Mouse (Mus musculus) liver, embryonic 12.5 days (tissue): ENCODE results near the gene Hipk3. TPM values are rescaled to one million over a fixed set of nuclear protein-coding genes. Genes with fewer than 3 reads are reported as not detected.
A peak's percentile ranks its signal among the peaks of the same experiment; 100 is the strongest.

Experiments
- ATAC-seq: fragments of 200-750 bp; cut with Nextera tagmentation; 2 replicates; pipeline ENCODE4 v1.8.0; 2017; ENCODE audit warnings: moderate number of reproducible peaks, mild to moderate bottlenecking, moderate library complexity
- H3K27ac ChIP-seq: fragments of 300-500 bp; sonication (generic); 2 replicates; pipeline ENCODE4 v1.5.1; 2016; ENCODE audit warnings: mild to moderate bottlenecking
- H3K27me3 ChIP-seq: fragments of 300-500 bp; sonication (generic); replicated peaks from 2 replicates; pipeline ENCODE4 v1.6.1; 2016; ENCODE audit warnings: mild to moderate bottlenecking, moderate library complexity
- H3K36me3 ChIP-seq: fragments of 300-500 bp; sonication (generic); 2 replicates; pipeline ENCODE4 v1.6.1; 2016; ENCODE audit warnings: mild to moderate bottlenecking, moderate library complexity
- H3K4me1 ChIP-seq: fragments of 300-500 bp; sonication (generic); 2 replicates; pipeline ENCODE4 v1.6.1; 2016
- H3K4me2 ChIP-seq: fragments of 300-500 bp; sonication (generic); 2 replicates; pipeline ENCODE4 v1.6.1; 2016; ENCODE audit warnings: mild to moderate bottlenecking, moderate library complexity
- H3K4me3 ChIP-seq: fragments of 300-500 bp; sonication (generic); 2 replicates; pipeline ENCODE4 v1.5.1; 2016; ENCODE audit warnings: mild to moderate bottlenecking, moderate library complexity
- H3K9ac ChIP-seq: fragments of 300-500 bp; sonication (generic); 2 replicates; pipeline ENCODE4 v1.6.1; 2016; ENCODE audit warnings: mild to moderate bottlenecking, moderate library complexity
- H3K9me3 ChIP-seq: fragments of 300-500 bp; sonication (generic); replicated peaks from 2 replicates; pipeline ENCODE4 v1.6.1; 2016; ENCODE audit warnings: mild to moderate bottlenecking, moderate library complexity
- WGBS: fragments of 180-500 bp; shearing (Covaris S2); methylation state at CpG from one replicate; pipeline ENCODE4 v1.1.7; 2016; ENCODE audit not compliant: insufficient replicate concordance; 5-methylcytosine and 5-hydroxymethylcytosine counted together
- polyA plus RNA-seq: library from polyadenylated mRNA; unstranded; fragments of >200 nt; fragmentation: Nextera tagmentation; extraction: Ambion mirVana; gene quantifications from 2 replicates; pipeline ENCODE4 v1.2.1, GENCODE M21; 2016

Hipk3 gene
- polyA plus RNA-seq, 1 experiment from 2014 or later, result 14.0 TPM

GRCm38 (mm10) chr2:104468419-104468818, 25.8 kb downstream of the Hipk3 start:
- Histone ChIP-seq H3K9ac (no peak overlapping the region), H3K4me3 (no peak overlapping the region), H3K4me2 (no peak overlapping the region), H3K27ac (no peak overlapping the region), H3K4me1 (peaks cover 25% of the 10 kb centered on the region), H3K27me3 (no peaks in the 10 kb centered on the region), H3K9me3 (no peaks in the 10 kb centered on the region), H3K36me3 (peaks cover 15% of the 10 kb centered on the region)
- 78% methylated on average over 5 of the region's 5 CpGs for WGBS
- ATAC-seq, result no peak

- Histone ChIP-seq H3K9ac (no peak overlapping the region), H3K4me1 (peaks cover 25% of the 10 kb centered on the region), H3K27me3 (no peaks in the 10 kb centered on the region), H3K4me3 (no peak overlapping the region), H3K36me3 (peaks cover 15% of the 10 kb centered on the region), H3K27ac (no peak overlapping the region), H3K4me2 (no peak overlapping the region), H3K9me3 (no peaks in the 10 kb centered on the region)
- ATAC-seq, result no peak
- WGBS, result 74% methylated on average over 9 of the region's 9 CpGs
These were observed 27.2 kb downstream of the Hipk3 start for GRCm38 (mm10) chr2:104466908-104467616.

GRCm38 (mm10) chr2:104465639-104466430, 28.4 kb downstream of the Hipk3 start:
- no peak for ATAC-seq
- 79% methylated on average over 8 of the region's 8 CpGs for WGBS

GRCm38 (mm10) chr2:104460021-104460420, 34.2 kb downstream of the Hipk3 start:
- no peaks in the 10 kb centered on the region for H3K9me3 ChIP-seq
- H3K27ac ChIP-seq, result no peak overlapping the region
- no peak overlapping the region for H3K4me3 ChIP-seq
- H3K4me1 ChIP-seq, result peaks cover 41% of the 10 kb centered on the region
- no peaks in the 10 kb centered on the region for H3K27me3 ChIP-seq
- H3K4me2 ChIP-seq, result no peak overlapping the region
- no peak for ATAC-seq
- no peak overlapping the region for H3K9ac ChIP-seq
- 42% methylated on average over 3 of the region's 3 CpGs for WGBS
- H3K36me3 ChIP-seq, result peaks cover 3% of the 10 kb centered on the region; the same call in 1 of the 2 replicates

More at GRCm38 (mm10) chr2:104465639-104466430, 28.4 kb downstream of the Hipk3 start:
- H3K4me1 ChIP-seq, result peaks cover 25% of the 10 kb centered on the region
- no peak overlapping the region for H3K4me2 ChIP-seq
- H3K9ac ChIP-seq, result no peak overlapping the region
- H3K27me3 ChIP-seq, result no peaks in the 10 kb centered on the region
- H3K9me3 ChIP-seq, result no peaks in the 10 kb centered on the region
- H3K4me3 ChIP-seq, result no peak overlapping the region
- no peak overlapping the region for H3K27ac ChIP-seq
- H3K36me3 ChIP-seq, result peaks cover 7% of the 10 kb centered on the region

GRCm38 (mm10) chr2:104458569-104459332, 35.5 kb downstream of the Hipk3 start:
- no peak for ATAC-seq
- Histone ChIP-seq H3K36me3 (peaks cover 2% of the 10 kb centered on the region; the same call in 1 of the 2 replicates), H3K9ac (no peak overlapping the region), H3K27ac (no peak overlapping the region), H3K4me1 (peaks cover 43% of the 10 kb centered on the region), H3K27me3 (no peaks in the 10 kb centered on the region), H3K9me3 (no peaks in the 10 kb centered on the region), H3K4me3 (no peak overlapping the region), H3K4me2 (no peak overlapping the region)
- 71% methylated on average over 8 of the region's 8 CpGs for WGBS

- H3K9ac ChIP-seq, result no peak overlapping the region
- no peak for ATAC-seq
- H3K4me2 ChIP-seq, result no peak overlapping the region
- no peaks in the 10 kb centered on the region for H3K27me3 ChIP-seq
- peaks cover 43% of the 10 kb centered on the region for H3K4me1 ChIP-seq
- H3K4me3 ChIP-seq, result no peak overlapping the region
- H3K9me3 ChIP-seq, result no peaks in the 10 kb centered on the region
- H3K36me3 ChIP-seq, result no peaks in the 10 kb centered on the region
- WGBS, result 35% methylated on average over 3 of the region's 3 CpGs
- H3K27ac ChIP-seq, result no peak overlapping the region
These were observed 37.1 kb downstream of the Hipk3 start for GRCm38 (mm10) chr2:104457106-104457505.

GRCm38 (mm10) chr2:104450685-104451084, 43.6 kb downstream of the Hipk3 start:
- no peak overlapping the region for H3K27ac ChIP-seq
- 37% methylated on average over 3 of the region's 3 CpGs for WGBS
- no peaks in the 10 kb centered on the region for H3K9me3 ChIP-seq
- no peak overlapping the region for H3K4me2 ChIP-seq
- H3K4me3 ChIP-seq, result no peak overlapping the region
- no peak overlapping the region for H3K9ac ChIP-seq
- no peak for ATAC-seq
- H3K4me1 ChIP-seq, result peaks cover 19% of the 10 kb centered on the region; the same call in 1 of the 2 replicates
- no peaks in the 10 kb centered on the region for H3K36me3 ChIP-seq
- no peaks in the 10 kb centered on the region for H3K27me3 ChIP-seq

GRCm38 (mm10) chr2:104449191-104449590, 45.1 kb downstream of the Hipk3 start:
- H3K4me1 ChIP-seq, result 0 out of 2 replicates have a peak, but pooled peaks cover 10% of the 10 kb centered on the region
- 97% methylated on average over 1 of the region's 1 CpGs for WGBS
- H3K36me3 ChIP-seq, result 0 out of 2 replicates have a peak, but pooled peaks cover 3% of the 10 kb centered on the region
- no peaks in the 10 kb centered on the region for H3K9me3 ChIP-seq
- no peak overlapping the region for H3K9ac ChIP-seq
- H3K4me2 ChIP-seq, result no peak overlapping the region
- no peak for ATAC-seq
- H3K27ac ChIP-seq, result no peak overlapping the region
- no peak overlapping the region for H3K4me3 ChIP-seq
- no peaks in the 10 kb centered on the region for H3K27me3 ChIP-seq

GRCm38 (mm10) chr2:104448201-104448600, 46.0 kb downstream of the Hipk3 start:
- Histone ChIP-seq H3K9me3 (no peaks in the 10 kb centered on the region), H3K4me2 (no peak overlapping the region), H3K9ac (no peak overlapping the region), H3K4me3 (no peak overlapping the region), H3K36me3 (0 out of 2 replicates have a peak, but pooled peaks cover 3% of the 10 kb centered on the region), H3K27ac (no peak overlapping the region), H3K27me3 (no peaks in the 10 kb centered on the region), H3K4me1 (0 out of 2 replicates have a peak, but pooled peaks cover 7% of the 10 kb centered on the region)
- WGBS, result 89% methylated on average over 4 of the region's 4 CpGs
- ATAC-seq, result no peak

GRCm38 (mm10) chr2:104446016-104446415, 48.2 kb downstream of the Hipk3 start:
- H3K4me2 ChIP-seq, result no peak overlapping the region
- no peak overlapping the region for H3K4me3 ChIP-seq
- H3K27ac ChIP-seq, result no peak overlapping the region
- H3K27me3 ChIP-seq, result no peaks in the 10 kb centered on the region
- no peaks in the 10 kb centered on the region for H3K9me3 ChIP-seq
- H3K4me1 ChIP-seq, result 0 out of 2 replicates have a peak, but pooled peaks cover 6% of the 10 kb centered on the region
- H3K9ac ChIP-seq, result no peak overlapping the region
- peaks cover 19% of the 10 kb centered on the region; the same call in 1 of the 2 replicates for H3K36me3 ChIP-seq
- WGBS, result 24% methylated on average over 1 of the region's 1 CpGs
- ATAC-seq, result no peak

GRCm38 (mm10) chr2:104444776-104445175, 49.5 kb downstream of the Hipk3 start:
- H3K27ac ChIP-seq, result no peak overlapping the region
- ATAC-seq, result peak; percentile 65

More at GRCm38 (mm10) chr2:104444776-104445175, 49.5 kb downstream of the Hipk3 start:
- no peaks in the 10 kb centered on the region for H3K9me3 ChIP-seq
- H3K9ac ChIP-seq, result no peak overlapping the region
- 24% methylated on average over 2 of the region's 2 CpGs for WGBS
- no peaks in the 10 kb centered on the region for H3K27me3 ChIP-seq
- no peaks in the 10 kb centered on the region for H3K4me1 ChIP-seq
- H3K36me3 ChIP-seq, result peaks cover 31% of the 10 kb centered on the region
- H3K4me2 ChIP-seq, result no peak overlapping the region
- H3K4me3 ChIP-seq, result no peak overlapping the region
